Mouse (Mus musculus) erythroblast, embryonic 14.5 days (primary cell): ENCODE results near the gene Rnf223.

Experiments used
- GATA1 ChIP-seq: IDR thresholded peaks from 2 replicates; pipeline ENCODE4 v1.6.1; 2012; ENCODE audit warnings: low read length, inconsistent platforms, mixed read lengths
- TAL1 ChIP-seq: IDR thresholded peaks from 3 replicates; pipeline ENCODE4 v1.6.1; 2012; ENCODE audit warnings: low read length, inconsistent platforms, mixed read lengths

DNA sequence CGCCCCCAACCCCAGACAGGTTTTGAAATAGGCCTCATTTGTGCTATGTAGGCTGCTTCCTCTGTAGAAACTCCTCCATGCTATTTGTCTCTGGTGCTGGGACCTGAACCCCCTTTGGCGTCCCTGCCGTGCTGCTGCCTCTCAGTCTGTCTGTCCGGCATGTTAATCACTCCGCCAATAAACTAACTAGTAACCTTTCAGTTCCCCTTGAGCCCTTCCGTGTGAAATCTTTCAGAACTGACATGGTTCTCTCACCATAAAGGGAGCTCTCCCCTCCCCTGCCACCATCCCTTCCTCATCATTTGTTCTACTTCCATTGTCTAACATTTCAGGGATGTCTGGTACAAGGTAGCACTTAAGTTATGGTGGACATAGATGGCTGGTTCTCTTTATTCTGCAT, 30.9 kb upstream of the Rnf223 start:
- TF ChIP-seq GATA1 (no peak), TAL1 (no peak)
